Mouse (Mus musculus) gastrocnemius, adult 8-10 months (tissue): Measurements from ENCODE around the gene Hhat. TPM values are rescaled to one million over a fixed set of nuclear protein-coding genes. Genes with fewer than 3 reads are reported as not detected.

Experiments used
- DNase-seq, 2 experiments: peaks; one replicate each; pipeline ENCODE4 v3.0.0; 2022; ENCODE audit warnings: low spot score in 2 of 2
- total RNA-seq, 4 experiments: library from RNA; stranded (reverse); gene quantifications; 2 replicates each; pipeline ENCODE4 v1.2.4; 2022

Hhat gene
- total RNA-seq = 1 to 10 TPM in 2 of 4 experiments, under 1 TPM in 2; 0.80 to 1.9 (median 1.2) TPM

DNA sequence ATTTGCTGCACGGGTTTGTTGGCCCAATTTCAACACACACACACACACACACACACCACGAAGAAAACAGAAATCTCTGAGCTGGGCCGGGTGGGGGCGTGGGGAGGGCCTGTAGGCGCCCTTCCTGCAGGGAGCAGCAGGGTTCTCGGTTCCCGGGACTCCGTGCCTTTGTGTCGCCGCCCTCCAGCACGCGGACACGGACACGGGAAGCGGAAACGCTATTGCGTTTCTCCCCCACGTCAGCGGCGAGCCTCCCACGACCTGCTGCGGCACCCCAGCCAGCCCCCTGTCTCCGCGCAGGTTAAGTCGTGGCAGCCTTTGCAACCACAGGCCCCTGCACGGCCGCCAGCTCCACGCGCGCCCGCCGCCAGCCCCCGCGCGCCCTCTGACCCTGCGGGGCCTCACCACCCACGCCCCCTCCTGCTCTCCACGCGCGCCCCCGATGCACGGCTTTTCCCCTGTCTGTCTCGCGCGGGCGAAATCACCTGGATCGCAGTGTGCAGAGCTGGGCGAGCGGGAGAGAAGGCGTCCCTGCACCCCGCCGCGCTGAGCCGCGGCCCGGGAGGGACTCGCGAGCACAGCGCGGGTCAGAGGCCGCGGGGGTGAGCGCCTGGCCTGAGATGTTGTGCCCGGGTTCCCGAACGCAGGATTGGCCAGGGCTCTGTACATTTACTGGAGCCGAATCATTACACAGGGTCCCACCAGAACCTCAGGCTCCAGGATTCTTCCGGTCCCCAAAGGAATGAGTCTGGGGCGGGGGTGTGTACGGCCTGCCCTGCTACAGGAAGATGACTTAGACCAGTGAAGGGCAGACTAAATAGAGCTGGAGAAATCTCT, at the start of gene Hhat:
Hhat (minus strand) TSS at position 729 of the 837 bp plus-strand sequence.
- DNase-seq = peak in 1 of 2 experiments; percentile 40

GRCm38 (mm10) chr1:192818334-192818733, 47.3 kb upstream of the Hhat start:
- no peak for DNase-seq

- no peak for DNase-seq
These were observed 44.8 kb upstream of the Hhat start for GRCm38 (mm10) chr1:192815789-192816188.

- DNase-seq = no peak
These were observed 43.7 kb upstream of the Hhat start for GRCm38 (mm10) chr1:192814700-192815099.

DNA sequence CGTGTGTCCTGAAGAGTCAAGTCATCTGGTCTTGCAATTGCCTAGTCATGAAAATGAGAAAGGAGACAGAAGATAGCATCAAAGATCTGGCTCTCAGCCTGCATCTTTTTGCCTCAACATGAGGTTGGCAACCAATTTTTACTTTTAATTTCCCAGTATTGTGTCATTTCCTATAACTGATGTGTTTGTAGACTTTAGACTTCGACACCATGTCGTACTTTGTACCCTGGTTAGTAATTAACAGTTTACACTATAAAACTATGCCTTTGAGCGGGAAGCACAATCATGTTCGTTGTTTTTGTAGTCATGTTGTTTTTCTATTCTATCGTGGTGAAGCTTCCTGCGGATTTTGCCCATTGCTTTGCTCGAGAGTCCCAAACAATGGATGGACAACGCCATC, 41.7 kb upstream of the Hhat start:
- no peak for DNase-seq

GRCm38 (mm10) chr1:192812290-192812689, 41.3 kb upstream of the Hhat start:
- DNase-seq = no peak

DNA sequence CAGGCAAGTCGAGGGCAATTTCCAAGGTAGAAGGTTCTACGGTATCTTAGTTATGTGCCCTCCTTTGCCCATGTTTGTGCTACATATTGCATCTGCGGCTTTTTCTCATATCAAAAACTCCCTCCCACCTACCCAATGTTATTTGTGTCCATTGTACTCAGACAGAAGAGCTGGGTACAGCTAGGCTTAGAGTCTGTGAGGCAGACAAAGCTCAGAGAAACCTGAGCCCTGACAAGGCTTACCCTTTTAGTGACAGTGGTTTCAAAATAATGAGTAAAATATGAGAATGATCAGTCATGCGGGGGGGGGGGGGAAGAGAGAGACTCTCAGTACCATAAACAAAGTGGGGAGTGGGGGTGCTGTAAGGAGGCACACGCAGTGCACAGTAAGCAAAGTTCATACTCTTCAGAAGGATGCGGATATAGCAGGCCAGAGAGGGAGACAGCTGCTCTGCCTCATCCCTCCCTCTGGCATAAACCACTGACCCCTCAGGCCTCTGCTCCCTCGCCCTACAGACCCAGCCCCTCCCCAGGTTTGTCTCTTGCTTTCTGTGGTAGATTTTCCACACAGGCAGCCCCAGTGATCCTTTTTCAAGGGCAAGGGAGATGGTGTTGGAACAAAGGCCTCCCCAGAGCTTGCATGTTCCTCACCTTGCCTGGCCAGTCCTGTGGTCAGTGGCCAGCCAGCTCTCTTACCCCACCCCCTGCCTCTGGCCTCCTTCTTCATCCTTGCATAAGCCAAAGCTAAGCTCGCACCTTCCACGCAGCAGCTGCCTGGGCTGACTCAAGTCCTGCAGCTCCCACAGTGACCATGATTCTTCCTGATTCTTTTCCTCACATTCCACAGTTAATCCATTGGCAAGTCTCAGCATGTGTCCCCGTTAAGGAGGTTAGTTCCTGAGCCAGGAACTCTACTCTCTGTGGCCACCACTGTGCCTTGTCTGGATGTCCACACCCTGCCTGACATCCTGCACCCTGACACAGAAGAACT, 35.4 kb upstream of the Hhat start:
- peak in 1 of 2 experiments; percentile 49 for DNase-seq

- no peak for DNase-seq
These were observed 29.3 kb upstream of the Hhat start for GRCm38 (mm10) chr1:192800338-192800737.

GRCm38 (mm10) chr1:192799165-192799991, 28.4 kb upstream of the Hhat start:
- DNase-seq = peak in 1 of 2 experiments; percentile 51

GRCm38 (mm10) chr1:192798212-192799164, 27.5 kb upstream of the Hhat start:
- peak; percentile 62 to 78 for DNase-seq

- no peak for DNase-seq
These were observed 25.9 kb upstream of the Hhat start for GRCm38 (mm10) chr1:192797011-192797274.

GRCm38 (mm10) chr1:192796201-192797010, 25.4 kb upstream of the Hhat start:
- DNase-seq = no peak

GRCm38 (mm10) chr1:192794957-192795745, 24.1 kb upstream of the Hhat start:
- DNase-seq = no peak

- no peak for DNase-seq
These were observed 20.9 kb upstream of the Hhat start for GRCm38 (mm10) chr1:192791897-192792361.

- DNase-seq = no peak
These were observed 19.4 kb upstream of the Hhat start for GRCm38 (mm10) chr1:192790442-192790841.

- DNase-seq = peak in 1 of 2 experiments; percentile 61
These were observed 18.8 kb upstream of the Hhat start for GRCm38 (mm10) chr1:192789828-192790227.

DNA sequence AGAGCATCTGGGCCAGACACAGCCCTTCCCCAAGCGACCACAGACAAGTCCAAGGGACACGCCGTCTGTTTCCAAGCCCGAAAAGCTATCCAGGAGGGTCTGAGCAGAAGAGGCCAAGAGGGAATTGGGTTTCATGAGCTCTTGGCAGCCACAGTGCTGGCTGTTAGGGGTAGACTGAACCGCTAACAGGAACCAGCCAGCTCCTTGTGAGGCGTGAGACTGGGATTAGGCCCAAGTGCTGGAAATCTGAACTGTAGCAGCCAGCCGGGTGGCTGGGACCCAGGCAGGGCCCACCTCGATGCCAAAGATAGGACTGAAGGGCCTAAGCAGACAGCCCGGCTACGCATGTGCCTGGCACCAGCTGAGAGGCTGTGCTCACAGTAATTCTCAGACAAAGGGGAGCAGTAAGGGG, 18.1 kb upstream of the Hhat start:
- peak; percentile 85 to 94 for DNase-seq

DNA sequence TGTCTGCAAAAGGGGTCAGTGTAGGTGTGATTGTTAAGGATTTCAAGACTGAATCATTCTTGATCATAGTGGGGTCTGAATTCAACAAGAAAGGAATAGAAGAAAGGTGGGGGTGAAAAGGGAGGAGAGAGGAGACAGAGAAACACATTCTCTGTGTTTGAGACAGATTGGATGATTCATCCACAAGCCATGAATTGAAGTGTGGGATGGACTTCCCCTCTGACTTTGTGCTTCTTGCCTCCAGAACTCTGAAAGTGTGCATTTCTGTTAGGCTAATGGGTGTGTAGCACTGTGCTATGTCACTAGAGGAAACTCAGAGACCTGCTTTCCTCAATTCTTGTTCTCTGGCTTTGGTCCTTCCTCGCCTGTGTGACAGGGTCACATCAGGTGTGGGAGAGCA, 15.2 kb upstream of the Hhat start:
- no peak for DNase-seq
